Mouse (Mus musculus): ENCODE data around the gene Cep170.

DNA sequence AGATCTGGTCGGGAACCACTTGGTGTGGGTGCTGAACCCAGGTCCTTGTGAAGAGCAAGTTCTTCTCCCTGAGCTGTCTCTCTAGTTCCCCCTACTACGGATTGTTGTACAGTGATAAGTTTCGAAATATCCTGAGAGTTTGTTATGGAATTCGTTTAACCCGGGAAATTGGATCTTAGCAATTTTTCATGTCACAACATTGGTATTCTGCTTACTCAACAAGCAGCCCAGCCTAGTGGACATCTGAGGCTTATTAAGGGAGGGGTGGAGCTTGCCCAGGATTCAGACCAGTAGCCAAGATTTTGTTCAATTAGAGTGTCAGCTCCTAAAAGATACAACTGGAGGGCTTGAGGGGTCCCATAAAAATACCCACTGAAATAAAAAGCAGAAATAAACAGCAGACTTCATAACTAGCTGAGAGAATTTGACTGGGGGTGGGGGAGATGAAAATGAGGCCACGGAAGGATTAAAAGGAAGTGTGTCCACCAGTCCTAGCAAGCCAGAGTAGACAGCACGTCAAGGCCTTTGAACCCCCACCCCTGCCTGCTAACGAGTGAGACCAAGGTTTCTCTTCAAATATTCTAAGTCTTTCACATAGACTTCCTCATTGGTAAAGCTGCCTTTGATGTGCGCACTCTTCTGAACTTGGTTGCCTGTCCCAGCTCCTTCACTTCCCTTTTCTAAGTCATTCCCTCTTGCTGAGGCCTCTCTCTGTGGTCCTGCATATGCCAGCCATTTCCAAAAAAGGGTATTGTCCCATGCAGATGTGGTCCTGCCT, 39.1 kb upstream of the Cep170 start:
- TF ChIP-seq EP300 (IDR thresholded peaks at IDR 0.05; ENCODE audit: low read depth) (no peak), CTCF (IDR thresholded peaks at IDR 0.05; ENCODE audit: low read depth) (no peak)

Data from heart, postnatal 0 days (tissue).